Mouse (Mus musculus) ovary, postnatal 10 days (tissue): ENCODE results near the gene Ifi213.
"Not testable (repeated sequence)": the region's sequence is repeated elsewhere in the genome, so short reads cannot be mapped to it uniquely, and the experiment has no call there.

Source experiments
- DNase-seq: peaks from one replicate; pipeline ENCODE4 v3.0.0; 2022; ENCODE audit warnings: low spot score

Gene Ifi213

DNA sequence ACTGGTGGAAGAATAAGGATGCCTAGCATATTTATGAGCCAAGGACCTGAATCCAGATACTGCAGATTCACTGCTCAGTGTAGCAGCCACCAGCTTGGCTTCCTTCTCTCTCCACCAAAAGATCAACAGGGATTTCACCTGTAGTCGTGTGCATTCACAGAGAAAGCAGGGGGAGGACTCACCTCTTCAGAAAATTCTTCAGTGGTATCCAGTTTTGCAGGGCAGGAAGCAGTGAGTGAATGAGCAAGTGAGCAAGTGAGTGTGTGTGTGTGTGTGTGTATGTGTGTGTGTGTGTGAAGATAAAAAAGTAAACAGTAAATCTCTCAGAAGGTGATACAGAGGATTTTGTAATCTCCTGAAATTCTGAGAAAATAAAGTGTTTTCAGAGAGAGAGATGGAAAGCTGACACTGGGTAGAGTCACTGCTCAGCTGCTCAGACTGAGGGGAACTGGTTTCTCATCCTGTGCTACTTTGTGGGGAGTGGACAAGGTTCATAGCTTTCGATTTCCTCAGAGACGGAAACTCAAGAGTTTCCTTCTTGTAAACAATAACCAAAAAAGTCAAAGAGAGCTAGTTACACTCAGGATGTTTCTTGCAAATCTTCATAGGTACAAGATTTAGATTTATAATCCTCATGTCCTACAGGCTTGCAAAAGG lies at the start of gene Ifi213:
Gene Ifi213, minus strand, starts transcription at position 437 of the 657 bp plus-strand sequence.
- not testable (repeated sequence) for DNase-seq

DNA sequence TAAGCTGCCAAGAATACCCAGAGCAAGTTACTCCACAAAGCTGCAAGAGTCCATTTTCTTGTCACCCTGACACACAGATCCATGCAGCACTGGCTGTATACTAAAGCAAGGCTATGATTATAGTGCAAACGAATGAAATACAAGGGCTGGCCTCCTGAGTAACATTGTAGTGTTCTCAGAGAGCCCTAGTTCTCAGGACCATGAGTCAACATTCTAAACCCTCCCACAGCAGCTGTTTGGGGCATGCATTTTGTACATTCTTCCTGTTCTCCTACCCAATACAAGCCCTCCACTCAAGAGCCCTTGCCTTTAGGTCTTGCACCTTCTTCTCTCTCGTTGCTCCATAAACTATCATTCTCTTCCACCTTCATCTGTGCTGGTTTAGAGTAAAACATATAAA lies 46.3 kb upstream of the Ifi213 start:
- DNase-seq, result no peak

DNA sequence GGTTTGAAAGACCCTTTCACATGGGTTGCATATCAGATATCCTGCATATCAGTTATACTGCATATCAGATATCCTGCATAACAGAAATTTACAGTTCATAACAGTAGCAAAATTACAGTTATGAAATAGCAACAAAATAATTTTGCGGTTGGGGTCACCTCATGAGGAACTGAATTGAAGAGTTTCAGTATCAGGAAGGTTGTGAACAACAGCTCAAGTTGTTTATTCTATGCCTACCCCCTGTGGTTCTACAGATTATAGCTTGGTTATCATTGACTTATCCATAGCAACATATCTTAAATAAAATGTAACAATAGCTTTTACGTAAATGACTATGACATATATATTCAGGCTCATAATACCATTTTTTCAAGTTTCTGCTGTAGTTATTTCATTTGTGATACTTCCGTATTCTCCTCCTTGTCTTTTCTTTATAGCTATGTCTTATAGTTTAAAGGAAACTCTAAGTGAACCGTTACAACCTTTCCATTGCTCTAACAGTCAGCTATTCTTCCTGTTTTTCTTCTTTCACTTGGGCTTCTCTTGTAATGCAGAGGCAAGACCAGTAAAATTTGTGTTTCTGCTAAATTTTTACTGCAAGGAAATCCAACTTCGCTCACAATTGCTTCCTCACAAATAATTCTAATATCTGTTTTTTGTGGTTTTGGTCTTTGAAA lies 35.0 kb upstream of the Ifi213 start:
- no peak for DNase-seq

DNA sequence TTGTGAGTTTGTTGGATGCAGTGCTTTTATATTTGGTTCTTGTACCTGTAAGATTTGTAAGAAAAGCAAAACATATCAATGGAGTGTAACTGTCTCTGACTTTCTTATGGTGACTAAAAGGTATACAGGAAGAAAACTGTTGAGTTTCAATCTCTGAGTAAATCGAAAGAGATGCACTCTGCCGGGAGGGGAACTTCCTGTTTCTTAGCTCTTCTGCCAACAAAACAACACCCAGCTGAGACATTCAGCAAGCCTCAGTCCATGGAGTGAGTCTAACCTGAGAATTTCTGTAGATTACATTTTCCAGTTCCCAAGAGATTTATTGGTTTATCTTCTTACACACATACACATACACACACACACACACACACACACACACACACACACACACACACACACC lies 31.5 kb upstream of the Ifi213 start, which contains the start of gene Ifi209:
Gene Ifi209, plus strand, starts transcription at position 296 of the 400 bp plus-strand sequence.
- not testable (repeated sequence) for DNase-seq

DNA sequence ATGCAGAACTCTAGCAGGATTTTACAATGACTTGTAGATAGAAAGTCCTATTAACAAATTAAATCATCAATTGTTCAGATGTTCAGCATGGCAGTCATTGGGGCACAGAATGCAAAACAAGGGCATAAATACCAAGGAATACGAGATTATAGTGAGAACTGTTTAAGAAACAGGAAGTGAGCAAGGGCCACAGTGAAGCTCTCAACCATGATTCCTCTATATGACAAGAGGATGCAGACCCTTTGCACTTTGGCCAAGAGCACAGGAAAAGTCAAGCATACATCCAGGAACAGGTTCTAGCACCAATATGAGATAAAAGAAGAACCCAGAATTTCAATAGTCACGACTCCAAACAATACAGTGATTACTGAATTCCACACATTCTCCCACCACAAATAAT lies 27.6 kb upstream of the Ifi213 start:
- no peak for DNase-seq

DNA sequence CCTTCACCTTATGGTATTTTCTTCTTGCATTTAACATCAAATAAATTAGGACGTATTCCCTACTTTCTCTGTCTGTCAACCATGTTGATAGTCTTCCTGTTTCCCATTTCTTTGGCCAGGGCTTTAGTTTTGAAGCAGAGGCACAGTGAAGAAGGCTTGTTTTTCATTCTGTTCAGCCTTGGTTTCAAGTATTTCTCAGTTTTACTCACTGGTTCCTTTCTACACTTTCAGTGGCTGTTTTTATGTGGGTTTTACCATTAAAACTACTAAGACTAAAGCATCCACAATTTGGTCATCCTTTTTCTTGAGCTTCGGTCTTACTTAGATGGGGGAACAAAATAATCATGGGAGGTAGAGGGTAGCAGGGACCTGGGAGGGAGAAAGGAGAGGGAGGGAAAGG lies 25.0 kb upstream of the Ifi213 start:
- DNase-seq, result no peak

DNA sequence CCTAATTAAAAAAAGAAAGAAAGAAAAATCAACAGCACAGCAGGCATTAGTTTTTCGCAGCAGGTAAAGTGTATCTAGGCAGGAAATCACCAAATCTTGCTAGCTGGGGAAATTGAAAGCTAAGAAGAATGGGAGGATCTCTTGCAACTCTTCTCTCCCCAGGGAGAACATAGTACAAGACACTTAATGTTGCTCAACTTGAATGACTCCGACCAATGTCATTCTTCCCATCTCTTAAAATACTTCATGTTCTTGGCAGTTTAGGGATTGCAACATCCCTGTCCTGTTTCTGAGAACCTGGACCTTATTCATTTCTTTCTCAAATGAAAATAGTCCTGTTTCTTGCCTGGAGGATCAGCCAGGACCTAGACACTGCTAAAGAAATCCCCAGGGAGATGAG lies 23.1 kb upstream of the Ifi213 start:
- not testable (repeated sequence) for DNase-seq

DNA sequence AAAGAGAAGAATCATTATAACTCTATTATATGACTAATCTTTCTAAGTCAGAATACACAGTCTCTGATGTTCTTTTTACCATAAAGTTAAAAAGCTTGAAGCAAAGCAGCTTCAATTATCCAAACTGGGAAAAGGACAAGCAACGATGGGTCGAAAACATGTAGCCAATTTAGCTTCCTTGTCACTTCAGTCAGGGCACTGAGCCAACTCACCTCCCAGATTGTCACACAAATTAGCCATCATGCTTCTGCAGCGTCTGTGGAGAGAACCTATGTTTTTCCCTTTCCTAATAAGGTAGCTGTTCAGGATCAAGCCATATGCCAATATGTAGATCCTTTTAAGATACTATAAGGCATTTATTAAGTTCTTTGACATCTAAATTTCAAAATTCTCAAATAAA lies 11.2 kb upstream of the Ifi213 start:
- not testable (repeated sequence) for DNase-seq

DNA sequence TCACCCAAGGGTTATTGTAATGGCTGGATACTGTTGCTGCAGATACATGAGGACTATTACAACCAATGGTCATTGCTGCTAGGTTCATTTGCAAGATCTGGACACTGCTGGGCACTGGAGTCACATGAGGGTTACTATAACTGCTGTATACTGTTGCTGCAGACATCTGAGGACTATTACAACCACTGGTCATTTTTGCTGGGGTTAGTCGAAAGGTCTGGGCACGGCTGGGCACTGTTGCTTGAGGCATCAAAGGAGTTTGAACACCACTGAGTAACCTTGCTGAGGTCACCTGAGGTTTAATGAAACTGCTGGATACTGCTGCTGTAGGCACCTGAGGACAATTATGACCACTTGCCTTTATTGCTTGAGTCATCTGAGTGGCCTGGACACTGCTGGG lies 9.4 kb downstream of the Ifi213 start:
- not testable (repeated sequence) for DNase-seq

DNA sequence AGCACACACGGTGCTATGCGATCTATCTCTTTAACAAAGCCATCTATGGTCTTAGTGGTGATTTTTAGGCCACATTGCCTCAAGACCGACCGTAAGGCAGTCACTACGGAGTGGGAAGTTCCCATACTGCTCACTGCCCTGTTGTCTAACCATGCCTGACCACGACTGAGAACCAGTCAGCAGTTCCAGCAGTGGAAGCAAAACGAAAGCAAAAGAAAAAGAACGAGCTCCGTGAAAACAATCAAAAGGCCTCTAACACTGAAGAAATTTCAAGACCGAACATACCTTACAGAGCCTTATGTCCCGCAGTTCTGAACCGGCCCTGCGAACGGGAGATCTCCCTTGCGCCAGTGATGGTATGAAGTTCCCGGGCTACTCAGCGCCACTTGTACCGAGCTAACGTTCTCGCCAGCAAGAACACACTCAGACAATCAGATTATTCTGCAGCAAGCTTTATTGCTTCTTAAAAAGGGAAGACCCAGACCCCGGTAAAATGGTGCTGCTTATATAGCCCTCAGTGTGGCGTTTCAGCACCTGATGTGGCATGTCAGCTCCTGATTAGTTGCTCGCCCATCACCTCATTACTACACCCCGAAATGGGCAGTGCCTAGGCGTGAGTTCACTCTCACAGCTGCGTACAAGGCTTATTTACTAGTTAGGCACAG lies 19.0 kb downstream of the Ifi213 start:
- no peak for DNase-seq

DNA sequence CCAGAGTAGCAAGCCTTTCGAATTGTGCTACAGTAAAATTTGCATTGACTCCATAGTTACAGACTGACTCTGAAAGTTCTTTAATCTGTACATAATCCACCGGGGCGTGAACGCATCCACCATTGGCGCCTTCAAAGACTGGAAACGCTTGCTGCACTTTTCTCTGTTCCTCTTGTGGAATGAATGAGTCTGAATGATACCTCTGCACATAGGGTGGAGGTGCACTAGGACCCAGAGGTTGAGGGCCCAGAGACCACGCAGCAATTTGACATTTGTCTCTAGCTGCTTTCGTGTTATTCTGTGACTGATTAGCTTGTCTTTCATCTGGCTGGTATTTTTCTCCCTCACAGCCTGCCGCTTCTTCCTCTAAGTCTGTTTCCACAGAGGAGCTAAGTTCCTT lies 20.0 kb downstream of the Ifi213 start:
- no peak for DNase-seq

DNA sequence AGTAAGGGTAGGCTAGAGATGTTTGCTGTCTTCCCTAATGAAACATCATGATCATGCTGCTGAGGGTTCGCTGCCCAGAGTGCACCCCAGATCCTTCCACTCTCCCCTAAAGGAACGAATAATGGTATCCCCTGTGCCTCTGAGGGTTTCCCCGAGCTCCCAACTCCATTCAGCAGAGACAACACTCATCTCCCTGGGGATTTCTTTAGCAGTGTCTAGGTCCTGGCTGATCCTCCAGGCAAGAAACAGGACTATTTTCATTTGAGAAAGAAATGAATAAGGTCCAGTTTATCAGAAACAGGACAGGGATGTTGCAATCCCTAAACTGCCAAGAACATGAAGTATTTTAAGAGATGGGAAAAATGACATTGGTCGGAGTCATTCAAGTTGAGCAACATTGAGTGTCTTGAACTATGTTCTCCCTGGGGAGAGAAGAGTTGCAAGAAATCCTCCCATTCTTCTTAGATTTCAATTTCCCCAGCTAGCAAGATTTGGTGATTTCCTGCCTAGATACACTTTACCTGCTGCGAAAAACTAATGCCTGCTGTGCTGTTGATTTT lies 48.5 kb downstream of the Ifi213 start:
- DNase-seq, result not testable (repeated sequence)

DNA sequence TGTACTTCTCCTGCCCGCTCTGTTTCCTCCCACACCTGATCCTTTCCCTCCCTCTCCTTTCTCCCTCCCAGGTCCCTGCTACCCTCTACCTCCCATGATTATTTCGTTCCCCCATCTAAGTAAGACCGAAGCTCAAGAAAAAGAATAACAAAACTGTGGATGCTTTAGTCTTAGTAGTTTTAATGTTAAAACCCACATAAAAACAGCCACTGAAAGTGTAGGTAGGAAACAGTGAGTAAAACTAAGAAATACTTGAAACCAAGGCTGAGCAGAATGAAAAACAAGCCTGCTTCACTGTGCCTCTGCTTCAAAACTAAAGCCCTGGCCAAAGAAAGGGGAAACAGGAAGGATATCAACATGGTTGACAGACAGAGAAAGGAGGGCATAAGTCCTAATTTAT lies 50.3 kb downstream of the Ifi213 start:
- not testable (repeated sequence) for DNase-seq

DNA sequence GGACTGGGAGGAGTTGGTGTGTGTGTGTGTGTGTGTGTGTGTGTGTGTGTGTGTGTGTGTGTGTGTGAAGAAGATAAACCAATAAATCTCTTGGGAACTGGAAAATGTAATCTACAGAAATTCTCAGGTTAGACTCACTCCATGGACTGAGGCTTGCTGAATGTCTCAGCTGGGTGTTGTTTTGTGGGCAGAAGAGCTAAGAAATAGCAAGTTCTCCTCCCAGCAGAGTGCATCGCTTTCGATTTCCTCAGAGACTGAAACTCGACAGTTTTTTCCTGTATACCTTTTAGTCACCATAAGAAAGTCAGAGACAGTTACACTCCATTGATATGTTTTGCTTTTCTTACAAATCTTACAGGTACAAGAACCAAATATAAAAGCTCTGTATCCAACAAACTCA lies 63.3 kb downstream of the Ifi213 start, which contains the start of gene Ifi214:
Gene Ifi214, minus strand, starts transcription at position 167 of the 400 bp plus-strand sequence.
- DNase-seq, result not testable (repeated sequence)

DNA sequence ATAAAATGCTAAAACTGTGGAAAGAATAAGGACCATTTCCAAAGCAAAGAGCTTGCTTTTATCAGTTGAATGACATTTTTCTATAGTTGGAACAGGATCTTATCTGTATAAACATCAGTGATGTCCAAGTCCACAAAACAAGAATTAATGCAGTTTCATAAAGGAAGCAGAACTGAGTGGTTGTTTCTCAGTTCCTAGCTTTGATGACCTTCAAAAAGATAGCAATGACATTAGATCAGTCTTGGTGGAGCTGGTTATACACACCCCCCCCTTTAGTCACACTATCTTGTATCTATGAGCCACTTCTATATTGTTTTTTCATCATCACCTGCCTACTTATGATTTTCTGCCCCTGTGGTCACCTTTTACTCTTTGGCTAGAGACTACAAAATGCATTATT lies 77.6 kb downstream of the Ifi213 start:
- DNase-seq, result no peak
